Mouse (Mus musculus) liver, postnatal 0 days (tissue): ENCODE measurements around the gene Fbxo22. TPM values are rescaled to one million over a fixed set of nuclear protein-coding genes. Genes with fewer than 3 reads are reported as not detected.
A peak's percentile ranks its signal among the peaks of the same experiment; 100 is the strongest.
"Not testable (repeated sequence)": the region's sequence is repeated elsewhere in the genome, so short reads cannot be mapped to it uniquely, and the experiment has no call there.

ENCODE experiments used
- ATAC-seq: fragments of 200-750 bp; cut with Nextera tagmentation; 2 replicates; pipeline ENCODE4 v1.8.0; 2017; ENCODE audit warnings: mild to moderate bottlenecking, moderate library complexity
- DNase-seq: peaks from one replicate; pipeline ENCODE4 v3.0.0-alpha.2; 2016
- H3K27ac ChIP-seq: fragments of 300-500 bp; sonication (generic); 2 replicates; pipeline ENCODE4 v1.5.1; 2014; ENCODE audit warnings: antibody characterized with exemption, moderate library complexity, mild to moderate bottlenecking, low read depth
- H3K27me3 ChIP-seq: fragments of 300-500 bp; sonication (generic); 2 replicates; pipeline ENCODE4 v1.6.1; 2014; ENCODE audit warnings: low read length, control low read depth, mixed read lengths; ENCODE audit not compliant: insufficient read depth
- H3K36me3 ChIP-seq: fragments of 300-500 bp; sonication (generic); replicated peaks from 2 replicates; pipeline ENCODE4 v1.6.1; 2014; ENCODE audit warnings: mild to moderate bottlenecking, control low read depth, low read length, moderate library complexity, mixed read lengths; ENCODE audit not compliant: insufficient read depth
- H3K4me1 ChIP-seq: fragments of 300-500 bp; sonication (generic); 2 replicates; pipeline ENCODE4 v1.6.1; 2014; ENCODE audit warnings: antibody characterized with exemption, mild to moderate bottlenecking, control low read depth; ENCODE audit not compliant: insufficient read depth
- H3K4me2 ChIP-seq: fragments of 300-500 bp; sonication (generic); 2 replicates; pipeline ENCODE4 v1.6.1; 2014; ENCODE audit warnings: low read depth, mild to moderate bottlenecking, low read length, moderate library complexity, mixed read lengths
- H3K4me3 ChIP-seq: fragments of 300-500 bp; sonication (generic); 2 replicates; pipeline ENCODE4 v1.5.1; 2014; ENCODE audit warnings: low read depth, low read length
- H3K9ac ChIP-seq: fragments of 300-500 bp; sonication (generic); replicated peaks from 2 replicates; pipeline ENCODE4 v1.6.1; 2014; ENCODE audit warnings: mild to moderate bottlenecking, moderate library complexity
- H3K9me3 ChIP-seq: fragments of 300-500 bp; sonication (generic); 2 replicates; pipeline ENCODE4 v1.6.1; 2016; ENCODE audit warnings: mild to moderate bottlenecking, control low read depth, low read length, mixed read lengths
- CTCF ChIP-seq: sonication (generic); IDR thresholded peaks from 2 replicates; pipeline ENCODE4 v1.5.1; 2016; ENCODE audit warnings: antibody characterized with exemption, low read depth
- EP300 ChIP-seq: IDR thresholded peaks from 2 replicates; pipeline ENCODE4 v1.6.1; 2016; ENCODE audit warnings: antibody characterized with exemption, low read depth, mild to moderate bottlenecking
- WGBS: fragments of 180-500 bp; shearing (Covaris S2); extraction: QIAGEN DNeasy Blood & Tissue Kit; methylation state at CpG from one replicate; pipeline ENCODE4 v1.1.7; 2014; ENCODE audit not compliant: insufficient replicate concordance; 5-methylcytosine and 5-hydroxymethylcytosine counted together
- polyA plus RNA-seq: library from polyadenylated mRNA; unstranded; fragments of >200 nt; fragmentation: Nextera tagmentation; extraction: Ambion mirVana; gene quantifications from 2 replicates; pipeline ENCODE4 v1.2.1, GENCODE M21; 2015

Fbxo22 gene
- polyA plus RNA-seq, 1 experiment from 2014 or later: 25.0 TPM

- no peak overlapping the region for H3K9ac ChIP-seq
- no peak for DNase-seq
- H3K4me2 ChIP-seq: no peak overlapping the region
- H3K4me3 ChIP-seq: no peak overlapping the region
- no peak for ATAC-seq
- no peak overlapping the region for H3K27ac ChIP-seq
- peaks cover 3% of the 10 kb centered on the region; the same call in 1 of the 2 replicates for H3K4me1 ChIP-seq
- TF ChIP-seq EP300 (no peak), CTCF (no peak)
- 0 out of 2 replicates have a peak, but pooled peaks cover 2% of the 10 kb centered on the region for H3K9me3 ChIP-seq
- 60% methylated on average over 5 of the region's 5 CpGs for WGBS
- H3K36me3 ChIP-seq: peaks cover 3% of the 10 kb centered on the region
- H3K27me3 ChIP-seq: no peaks in the 10 kb centered on the region
Measured at GRCm38 (mm10) chr9:55232110-55232509, 23.4 kb downstream of the Fbxo22 start.

- ATAC-seq: no peak
- Histone ChIP-seq H3K36me3 (peaks cover 3% of the 10 kb centered on the region), H3K4me2 (no peak overlapping the region), H3K4me1 (peaks cover 3% of the 10 kb centered on the region; the same call in 1 of the 2 replicates), H3K9me3 (0 out of 2 replicates have a peak, but pooled peaks cover 2% of the 10 kb centered on the region), H3K27ac (no peak overlapping the region), H3K27me3 (no peaks in the 10 kb centered on the region), H3K4me3 (no peak overlapping the region), H3K9ac (no peak overlapping the region)
- no peak for DNase-seq
- WGBS: 84% methylated on average over 7 of the region's 7 CpGs
- TF ChIP-seq EP300 (no peak), CTCF (no peak)
Measured at GRCm38 (mm10) chr9:55232586-55232985, 23.9 kb downstream of the Fbxo22 start.

- 64% methylated on average over 11 of the region's 11 CpGs for WGBS
- not testable (repeated sequence) for H3K4me2 ChIP-seq, DNase-seq, H3K27me3 ChIP-seq, ATAC-seq, H3K9me3 ChIP-seq, H3K4me3 ChIP-seq, H3K9ac ChIP-seq, H3K27ac ChIP-seq, H3K4me1 ChIP-seq, H3K36me3 ChIP-seq
Measured at GRCm38 (mm10) chr9:55233076-55233475, 24.4 kb downstream of the Fbxo22 start.

GRCm38 (mm10) chr9:55236235-55237165 is 27.8 kb downstream of the Fbxo22 start:
- 53% methylated on average over 13 of the region's 13 CpGs for WGBS
- 0 out of 2 replicates have a peak, but pooled peaks cover 2% of the 10 kb centered on the region for H3K9me3 ChIP-seq
- peaks cover 3% of the 10 kb centered on the region; the same call in 1 of the 2 replicates for H3K4me1 ChIP-seq
- peak overlapping the region; percentile 29; the same call in 1 of the 2 replicates for H3K27ac ChIP-seq
- DNase-seq (no peak), ATAC-seq (peak; percentile 84)
- no peak overlapping the region for H3K4me2 ChIP-seq
- H3K36me3 ChIP-seq: peaks cover 3% of the 10 kb centered on the region
- H3K4me3 ChIP-seq: no peak overlapping the region
- H3K9ac ChIP-seq: no peak overlapping the region
- TF ChIP-seq CTCF: no peak
- no peak for TF ChIP-seq EP300
- H3K27me3 ChIP-seq: no peaks in the 10 kb centered on the region

GRCm38 (mm10) chr9:55240852-55241251 is 32.1 kb downstream of the Fbxo22 start:
- Histone ChIP-seq H3K4me3 (no peak overlapping the region), H3K4me2 (no peak overlapping the region), H3K4me1 (no peaks in the 10 kb centered on the region; the same call in none of the 2 replicates), H3K9me3 (no peaks in the 10 kb centered on the region), H3K27me3 (no peaks in the 10 kb centered on the region), H3K9ac (no peak overlapping the region), H3K36me3 (no peaks in the 10 kb centered on the region; the same call in 1 of the 2 replicates), H3K27ac (no peak overlapping the region)
- DNase-seq (no peak), ATAC-seq (no peak)
- WGBS: 72% methylated on average over 5 of the region's 5 CpGs
- no peak for TF ChIP-seq EP300
- TF ChIP-seq CTCF: no peak

GRCm38 (mm10) chr9:55241863-55242685 is 33.3 kb downstream of the Fbxo22 start:
- 32% methylated on average over 24 of the region's 24 CpGs for WGBS
- peak; percentile 38 for DNase-seq

More at GRCm38 (mm10) chr9:55241863-55242685, 33.3 kb downstream of the Fbxo22 start:
- peak overlapping the region; percentile 59 for H3K4me2 ChIP-seq
- no peaks in the 10 kb centered on the region; the same call in none of the 2 replicates for H3K4me1 ChIP-seq
- H3K4me3 ChIP-seq: peak overlapping the region; percentile 34
- no peak overlapping the region for H3K27ac ChIP-seq
- H3K9ac ChIP-seq: 0 out of 2 replicates have a peak overlapping the region, but pooled peaks have one; percentile 9
- no peaks in the 10 kb centered on the region for H3K9me3 ChIP-seq
- H3K27me3 ChIP-seq: no peaks in the 10 kb centered on the region
- H3K36me3 ChIP-seq: no peaks in the 10 kb centered on the region; the same call in 1 of the 2 replicates
- TF ChIP-seq CTCF (peak; percentile 24; the same call in 1 of the 2 replicates), EP300 (no peak)
- no peak for ATAC-seq
